Mouse (Mus musculus): ENCODE measurements at regions not wholly inside any gene's neighbourhood (a gene's known extent, or its start where the extent isn't known, plus 50 kb on each side); places are given as distances from the start of the nearest gene placed in this dataset.

- TF ChIP-seq CTCF (conservative IDR thresholded peaks at IDR 0.05; ENCODE audit: low read length): no peak
- no peak for TF ChIP-seq POU5F1 (IDR thresholded peaks at IDR 0.05; ENCODE audit: borderline replicate concordance, low read length)
Observed at GRCm38 (mm10) chr13:39309758-39310157, 349.1 kb upstream of the Slc35b3 start.

All from E14TG2a.4 (cell line).